Mouse (Mus musculus) bone marrow macrophage, adult 2 months (primary cell): Measurements from ENCODE around the gene Tex264. TPM values are rescaled to one million over a fixed set of nuclear protein-coding genes. Genes with fewer than 3 reads are reported as not detected.

Source experiments
- H3K27ac ChIP-seq: 2 replicates; pipeline ENCODE4 v1.5.1; 2012; ENCODE audit warnings: low read depth, low read length; ENCODE audit not compliant: insufficient read depth
- H3K4me1 ChIP-seq: 2 replicates; pipeline ENCODE4 v1.6.1; 2012; ENCODE audit warnings: low read length; ENCODE audit not compliant: control insufficient read depth, insufficient read depth
- H3K4me3 ChIP-seq: 2 replicates; pipeline ENCODE4 v1.5.1; 2012; ENCODE audit warnings: mild to moderate bottlenecking, low read length, moderate library complexity; ENCODE audit not compliant: insufficient read depth
- CTCF ChIP-seq: IDR thresholded peaks from 2 replicates; pipeline ENCODE4 v1.5.1; 2012; ENCODE audit warnings: low read depth, mild to moderate bottlenecking, low read length, moderate library complexity
- POLR2A ChIP-seq: IDR thresholded peaks from 2 replicates; pipeline ENCODE4 v1.6.1; 2012; ENCODE audit warnings: mild to moderate bottlenecking, low read depth, low read length, borderline replicate concordance
- polyA plus RNA-seq: library from polyadenylated mRNA; stranded (reverse); fragments of >200 nt; gene quantifications from 2 replicates; pipeline ENCODE4 v1.2.4, GENCODE M21; 2012; ENCODE audit not compliant: missing spikeins, insufficient read depth, insufficient read length

The Tex264 gene
- polyA plus RNA-seq = 75.3 and 106 TPM in 2 replicates

GRCm38 (mm10) chr9:106685249-106686101, at the start of gene Tex264:
TSS of gene Tex264 (minus strand) at chr9:106685927.
- Histone ChIP-seq H3K4me3 (peak within 1 kb of the TSS; percentile 75), H3K27ac (peak within 1 kb of the TSS; percentile 50), H3K4me1 (peaks cover 11% of the 10 kb centered on the region)
- TF ChIP-seq POLR2A = no peak

- TF ChIP-seq CTCF = no peak
- no peak for TF ChIP-seq POLR2A
- H3K4me3 ChIP-seq = no peak overlapping the region
- H3K4me1 ChIP-seq = 0 out of 2 replicates have a peak, but pooled peaks cover 3% of the 10 kb centered on the region
- H3K27ac ChIP-seq = no peak overlapping the region
Measured at GRCm38 (mm10) chr9:106733690-106734089, 48.0 kb upstream of the Tex264 start.

GRCm38 (mm10) chr9:106729416-106729815, 43.7 kb upstream of the Tex264 start:
- no peak overlapping the region for H3K27ac ChIP-seq
- H3K4me3 ChIP-seq = no peak overlapping the region
- 0 out of 2 replicates have a peak, but pooled peaks cover 5% of the 10 kb centered on the region for H3K4me1 ChIP-seq
- no peak for TF ChIP-seq POLR2A
- no peak for TF ChIP-seq CTCF

GRCm38 (mm10) chr9:106726891-106727290, 41.2 kb upstream of the Tex264 start:
- 0 out of 2 replicates have a peak, but pooled peaks cover 5% of the 10 kb centered on the region for H3K4me1 ChIP-seq
- H3K4me3 ChIP-seq = no peak overlapping the region
- no peak overlapping the region for H3K27ac ChIP-seq
- TF ChIP-seq POLR2A = no peak
- TF ChIP-seq CTCF = no peak

- Histone ChIP-seq H3K4me1 (0 out of 2 replicates have a peak, but pooled peaks cover 5% of the 10 kb centered on the region), H3K27ac (no peak overlapping the region)
- no peak for TF ChIP-seq POLR2A
- TF ChIP-seq CTCF = no peak
Measured at GRCm38 (mm10) chr9:106725435-106725834, 39.7 kb upstream of the Tex264 start.

GRCm38 (mm10) chr9:106724864-106725263, 39.1 kb upstream of the Tex264 start:
- no peak for TF ChIP-seq POLR2A
- no peak for TF ChIP-seq CTCF
- no peak overlapping the region for H3K4me3 ChIP-seq
- 0 out of 2 replicates have a peak, but pooled peaks cover 5% of the 10 kb centered on the region for H3K4me1 ChIP-seq
- no peak overlapping the region for H3K27ac ChIP-seq

More at GRCm38 (mm10) chr9:106725435-106725834, 39.7 kb upstream of the Tex264 start:
- H3K4me3 ChIP-seq = no peak overlapping the region

GRCm38 (mm10) chr9:106716729-106717128, 31.0 kb upstream of the Tex264 start:
- H3K4me3 ChIP-seq = no peak overlapping the region
- TF ChIP-seq CTCF (no peak), POLR2A (no peak)
- H3K4me1 ChIP-seq = no peaks in the 10 kb centered on the region
- no peak overlapping the region for H3K27ac ChIP-seq

GRCm38 (mm10) chr9:106716232-106716631, 30.5 kb upstream of the Tex264 start:
- Histone ChIP-seq H3K27ac (no peak overlapping the region), H3K4me1 (no peaks in the 10 kb centered on the region), H3K4me3 (no peak overlapping the region)
- TF ChIP-seq CTCF = no peak
- TF ChIP-seq POLR2A = no peak

GRCm38 (mm10) chr9:106712470-106712869, 26.7 kb upstream of the Tex264 start:
- H3K4me3 ChIP-seq = no peak overlapping the region
- no peak for TF ChIP-seq POLR2A
- no peak for TF ChIP-seq CTCF
- no peaks in the 10 kb centered on the region for H3K4me1 ChIP-seq
- no peak overlapping the region for H3K27ac ChIP-seq

- TF ChIP-seq CTCF (no peak), POLR2A (no peak)
- no peak overlapping the region for H3K27ac ChIP-seq
- H3K4me1 ChIP-seq = no peaks in the 10 kb centered on the region
- H3K4me3 ChIP-seq = no peak overlapping the region
Measured at GRCm38 (mm10) chr9:106692973-106693481, 7.3 kb upstream of the Tex264 start.
